Mouse (Mus musculus) left cerebral cortex, postnatal 14 days (tissue): ENCODE results near the gene Gm20604. TPM values are rescaled to one million over a fixed set of nuclear protein-coding genes. Genes with fewer than 3 reads are reported as not detected.

Source experiments
- DNase-seq, 2 experiments: peaks; one replicate each; pipeline ENCODE4 v3.0.0; 2021 to 2022; ENCODE audit warnings: low spot score in 2 of 2, mixed read lengths in 1 of 2
- intact Hi-C: fragments of 180-260 bp; cut with DNase I; formaldehyde crosslinking; loops from one replicate; pipeline ENCODE4 v1.15.1; 2025
- total RNA-seq, 2 experiments: library from RNA; stranded (reverse); gene quantifications; 2 replicates each; pipeline ENCODE4 v1.2.3; 2021

The Gm20604 gene
- total RNA-seq, 2 experiments from 2014 or later: 20.6 to 21.9 TPM

GRCm38 (mm10) chr12:102696635-102697354 is 61.7 kb downstream of the Gm20604 start:
- intact Hi-C loops: no loop called here
- no peak for DNase-seq

DNA sequence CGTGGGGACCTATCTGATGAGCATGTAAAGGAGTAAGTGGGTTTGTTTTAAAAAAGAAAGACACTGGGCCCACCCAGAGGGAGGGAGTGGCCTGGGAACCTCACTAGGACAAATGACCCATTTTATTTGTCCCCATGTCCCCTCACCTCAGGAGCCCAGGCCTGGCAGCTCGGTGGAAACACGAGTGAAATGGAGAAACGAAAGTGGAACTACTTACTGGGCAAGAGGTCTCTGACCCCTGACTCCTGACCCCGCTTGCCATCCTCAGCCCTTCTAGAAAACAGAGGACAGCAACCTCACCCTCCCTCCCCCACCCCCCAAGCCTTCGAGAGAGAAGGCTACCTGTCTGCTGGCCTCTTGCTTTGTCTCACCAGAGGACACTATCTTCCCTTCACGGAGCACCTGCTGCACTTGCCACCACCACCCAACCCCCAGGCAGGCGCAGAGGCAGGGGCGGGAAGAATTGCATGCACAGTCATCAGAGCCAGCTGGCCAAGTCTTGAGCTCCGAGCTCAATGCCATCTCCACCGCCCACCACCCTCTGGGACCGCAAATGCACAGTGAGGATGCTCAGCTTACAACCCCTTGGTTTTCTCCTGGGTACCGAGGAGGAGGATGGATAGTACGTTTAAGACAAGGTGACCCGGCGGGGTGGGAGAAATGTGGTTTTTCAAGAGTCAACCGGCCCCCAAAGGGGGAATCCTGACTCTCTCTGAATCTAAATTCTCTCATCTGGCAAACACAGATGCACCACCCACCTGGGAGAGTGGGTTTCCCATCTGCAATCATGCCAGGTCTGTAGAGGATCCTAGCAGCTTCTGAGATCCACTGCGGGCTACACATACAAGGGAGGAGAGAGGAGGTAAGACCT is 62.9 kb downstream of the Gm20604 start:
- intact Hi-C loops: no loop called here
- peak; percentile 77 to 84 for DNase-seq

GRCm38 (mm10) chr12:102691761-102692160 is 66.7 kb downstream of the Gm20604 start:
- no peak for DNase-seq
- intact Hi-C loops: no loop called here

Other genes with a start within 250 kb of the Gm20604 start
- gene Chga, start 203.7 kb downstream of the Gm20604 start, total RNA-seq: 100 to 1,000 TPM; 190 to 204 TPM
- gene Itpk1, start 53.7 kb downstream of the Gm20604 start, total RNA-seq: 10 to 100 TPM; 74.9 to 76.2 TPM
- gene Moap1, start 15.0 kb downstream of the Gm20604 start, total RNA-seq: 10 to 100 TPM; 37.4 to 38.3 TPM
- 1 to 10 TPM; 4.9 to 5.1 TPM for gene Tmem251, start 14.9 kb downstream of the Gm20604 start, total RNA-seq
- gene Gm28051, start 907 bp downstream of the Gm20604 start, total RNA-seq: not detected
- 10 to 100 TPM; 12.8 to 14.0 TPM for gene Gon7, start 869 bp downstream of the Gm20604 start, total RNA-seq
- 10 to 100 TPM; 33.4 to 34.5 TPM for gene Ubr7, start 705 bp downstream of the Gm20604 start, total RNA-seq
- gene Btbd7, start 119.8 kb upstream of the Gm20604 start, total RNA-seq: 10 to 100 TPM; 17.9 TPM
- gene Cox8c, start 140.6 kb upstream of the Gm20604 start, total RNA-seq: not detected
- gene Unc79, start 190.2 kb upstream of the Gm20604 start, total RNA-seq: 10 to 100 TPM; 43.4 TPM